Mouse (Mus musculus) stomach, embryonic 14.5 days (tissue): Measurements from ENCODE around the gene Lrp1. TPM values are rescaled to one million over a fixed set of nuclear protein-coding genes. Genes with fewer than 3 reads are reported as not detected.

Experiments used
- ATAC-seq: fragments of 200-750 bp; cut with Nextera tagmentation; 2 replicates; pipeline ENCODE4 v1.8.0; 2017; ENCODE audit warnings: low read depth, moderate TSS enrichment; ENCODE audit not compliant: insufficient number of reproducible peaks, insufficient read depth, low FRiP score
- H3K27ac ChIP-seq: fragments of 300-500 bp; sonication (generic); 2 replicates; pipeline ENCODE4 v1.5.1; 2014; ENCODE audit warnings: mild to moderate bottlenecking, low read length, moderate library complexity, mixed read lengths
- H3K27me3 ChIP-seq: fragments of 300-500 bp; sonication (generic); 2 replicates; pipeline ENCODE4 v1.6.1; 2014; ENCODE audit warnings: low read length, control low read depth, mixed read lengths; ENCODE audit not compliant: control insufficient read depth, insufficient read depth
- H3K36me3 ChIP-seq: fragments of 300-500 bp; sonication (generic); 2 replicates; pipeline ENCODE4 v1.6.1; 2014; ENCODE audit warnings: mild to moderate bottlenecking, control low read depth, low read length, moderate library complexity, mixed read lengths; ENCODE audit not compliant: control insufficient read depth, insufficient read depth
- H3K4me1 ChIP-seq: fragments of 300-500 bp; sonication (generic); 2 replicates; pipeline ENCODE4 v1.6.1; 2014; ENCODE audit warnings: low read length, control low read depth, mixed read lengths; ENCODE audit not compliant: control insufficient read depth, insufficient read depth
- H3K4me2 ChIP-seq: fragments of 300-500 bp; sonication (generic); replicated peaks from 2 replicates; pipeline ENCODE4 v1.6.1; 2014; ENCODE audit warnings: low read depth, low read length, control low read depth
- H3K4me3 ChIP-seq: fragments of 300-500 bp; sonication (generic); 2 replicates; pipeline ENCODE4 v1.5.1; 2014; ENCODE audit warnings: low read depth, low read length, control low read depth
- H3K9ac ChIP-seq: fragments of 300-500 bp; sonication (generic); replicated peaks from 2 replicates; pipeline ENCODE4 v1.6.1; 2014; ENCODE audit warnings: low read depth, mild to moderate bottlenecking, control low read depth, low read length, moderate library complexity, mixed read lengths
- H3K9me3 ChIP-seq: fragments of 300-500 bp; sonication (generic); 2 replicates; pipeline ENCODE4 v1.6.1; 2016; ENCODE audit warnings: low read depth, low read length, control low read depth; ENCODE audit not compliant: control insufficient read depth
- WGBS: fragments of 180-500 bp; shearing (Covaris S2); extraction: QIAGEN DNeasy Blood & Tissue Kit; methylation state at CpG from one replicate; pipeline ENCODE4 v1.1.7; 2014; 5-methylcytosine and 5-hydroxymethylcytosine counted together
- polyA plus RNA-seq: library from polyadenylated mRNA; unstranded; fragments of >200 nt; fragmentation: Nextera tagmentation; extraction: Ambion mirVana; gene quantifications from 2 replicates; pipeline ENCODE4 v1.2.1, GENCODE M21; 2014

Gene Lrp1
- polyA plus RNA-seq, 1 experiment from 2014 or later = 98.0 TPM

GRCm38 (mm10) chr10:127508239-127508638 lies 112.7 kb downstream of the Lrp1 start:
- H3K4me2 ChIP-seq = peak overlapping the region; percentile 62; the same call in 1 of the 2 replicates
- H3K9me3 ChIP-seq = no peaks in the 10 kb centered on the region
- 5% methylated on average over 15 of the region's 15 CpGs for WGBS
- H3K27ac ChIP-seq = no peak overlapping the region
- H3K27me3 ChIP-seq = peaks cover 21% of the 10 kb centered on the region
- H3K4me3 ChIP-seq = no peak overlapping the region
- peaks cover 11% of the 10 kb centered on the region; the same call in 1 of the 2 replicates for H3K4me1 ChIP-seq
- no peak; the same call in 1 of the 2 replicates for ATAC-seq
- no peaks in the 10 kb centered on the region for H3K36me3 ChIP-seq
- H3K9ac ChIP-seq = no peak overlapping the region

GRCm38 (mm10) chr10:127500894-127501893 lies 119.8 kb downstream of the Lrp1 start, which contains the start of gene Stac3:
Stac3 (plus strand) TSS chr10:127501686.
- H3K27me3 ChIP-seq = no peaks in the 10 kb centered on the region
- H3K27ac ChIP-seq = no peak within 1 kb of the TSS
- H3K4me3 ChIP-seq = no peak within 1 kb of the TSS
- H3K9ac ChIP-seq = no peak within 1 kb of the TSS
- WGBS = 64% methylated on average over 13 of the region's 13 CpGs
- ATAC-seq = no peak
- no peaks in the 10 kb centered on the region for H3K4me1 ChIP-seq
- H3K4me2 ChIP-seq = no peak within 1 kb of the TSS
- H3K9me3 ChIP-seq = no peaks in the 10 kb centered on the region
- H3K36me3 ChIP-seq = peaks cover 37% of the 10 kb centered on the region

- no peaks in the 10 kb centered on the region for H3K9me3 ChIP-seq
- no peaks in the 10 kb centered on the region for H3K4me1 ChIP-seq
- H3K4me2 ChIP-seq = no peak overlapping the region
- no peaks in the 10 kb centered on the region for H3K27me3 ChIP-seq
- H3K27ac ChIP-seq = no peak overlapping the region
- no peak overlapping the region for H3K4me3 ChIP-seq
- WGBS = 78% methylated on average over 4 of the region's 4 CpGs
- no peak overlapping the region for H3K9ac ChIP-seq
- ATAC-seq = no peak
- peaks cover 46% of the 10 kb centered on the region for H3K36me3 ChIP-seq
These were observed 120.9 kb downstream of the Lrp1 start for GRCm38 (mm10) chr10:127500042-127500441.

GRCm38 (mm10) chr10:127499516-127499915 lies 121.4 kb downstream of the Lrp1 start:
- no peak for ATAC-seq
- H3K36me3 ChIP-seq = peaks cover 50% of the 10 kb centered on the region
- no peaks in the 10 kb centered on the region for H3K4me1 ChIP-seq
- no peak overlapping the region for H3K4me2 ChIP-seq
- H3K9ac ChIP-seq = no peak overlapping the region
- H3K27me3 ChIP-seq = no peaks in the 10 kb centered on the region
- H3K4me3 ChIP-seq = no peak overlapping the region
- 76% methylated on average over 5 of the region's 5 CpGs for WGBS
- H3K27ac ChIP-seq = no peak overlapping the region
- H3K9me3 ChIP-seq = no peaks in the 10 kb centered on the region

- no peaks in the 10 kb centered on the region for H3K27me3 ChIP-seq
- H3K4me2 ChIP-seq = no peak overlapping the region
- no peak overlapping the region for H3K4me3 ChIP-seq
- peaks cover 65% of the 10 kb centered on the region for H3K36me3 ChIP-seq
- WGBS = 92% methylated on average over 3 of the region's 3 CpGs
- no peak overlapping the region for H3K9ac ChIP-seq
- no peak overlapping the region for H3K27ac ChIP-seq
- no peak for ATAC-seq
- H3K4me1 ChIP-seq = no peaks in the 10 kb centered on the region
- no peaks in the 10 kb centered on the region for H3K9me3 ChIP-seq
These were observed 124.8 kb downstream of the Lrp1 start for GRCm38 (mm10) chr10:127496156-127496555.

- Histone ChIP-seq H3K9ac (no peak overlapping the region), H3K4me1 (no peaks in the 10 kb centered on the region), H3K9me3 (no peaks in the 10 kb centered on the region), H3K36me3 (peaks cover 61% of the 10 kb centered on the region), H3K27ac (no peak overlapping the region), H3K4me3 (no peak overlapping the region), H3K27me3 (no peaks in the 10 kb centered on the region), H3K4me2 (no peak overlapping the region)
- no peak for ATAC-seq
- WGBS = 77% methylated on average over 3 of the region's 3 CpGs
These were observed 128.8 kb downstream of the Lrp1 start for GRCm38 (mm10) chr10:127492118-127492517.

GRCm38 (mm10) chr10:127491128-127491512 lies 129.8 kb downstream of the Lrp1 start:
- no peak for ATAC-seq
- Histone ChIP-seq H3K36me3 (peaks cover 57% of the 10 kb centered on the region), H3K27ac (no peak overlapping the region), H3K4me3 (no peak overlapping the region), H3K4me2 (no peak overlapping the region), H3K27me3 (no peaks in the 10 kb centered on the region), H3K4me1 (no peaks in the 10 kb centered on the region), H3K9me3 (no peaks in the 10 kb centered on the region), H3K9ac (no peak overlapping the region)
- 83% methylated on average over 8 of the region's 8 CpGs for WGBS

GRCm38 (mm10) chr10:127490160-127491127 lies 130.5 kb downstream of the Lrp1 start:
- ATAC-seq = no peak
- Histone ChIP-seq H3K4me1 (no peaks in the 10 kb centered on the region), H3K4me3 (no peak overlapping the region), H3K36me3 (peaks cover 54% of the 10 kb centered on the region), H3K27ac (no peak overlapping the region), H3K9ac (no peak overlapping the region), H3K27me3 (no peaks in the 10 kb centered on the region), H3K9me3 (no peaks in the 10 kb centered on the region), H3K4me2 (no peak overlapping the region)
- WGBS = 84% methylated on average over 18 of the region's 18 CpGs
